Mouse (Mus musculus): ENCODE measurements at regions not wholly inside any gene's neighbourhood (a gene's known extent, or its start where the extent isn't known, plus 50 kb on each side); places are given as distances from the start of the nearest gene placed in this dataset.

DNA sequence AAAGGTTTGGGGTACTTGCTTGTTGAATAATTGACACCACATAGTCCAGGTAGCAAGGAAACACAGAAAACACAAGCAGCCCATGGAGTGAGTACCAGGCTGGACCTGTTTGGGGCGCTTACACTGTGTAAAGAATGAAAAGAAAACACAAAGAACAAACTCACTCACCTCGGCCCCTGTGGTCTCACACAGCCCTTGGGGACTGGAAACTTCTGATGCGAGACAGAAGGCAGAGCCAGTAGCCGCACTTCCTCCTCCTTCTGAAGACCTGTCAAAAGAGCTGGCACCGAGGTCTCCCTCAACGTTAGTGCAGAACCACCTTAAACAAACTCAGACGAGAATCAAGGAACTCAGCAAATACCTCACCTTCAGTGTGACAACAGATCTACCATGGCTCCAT, 558.2 kb downstream of the Lmo4 start:
- no peaks in the 10 kb centered on the region for H3K4me1 ChIP-seq (ENCODE audit: control insufficient read depth, insufficient read depth, insufficient read length, low read length)
- no peaks in the 10 kb centered on the region for H3K27me3 ChIP-seq (ENCODE audit: control insufficient read depth, insufficient read depth, low read length)
- no peak overlapping the region for H3K27ac ChIP-seq (ENCODE audit: insufficient read depth, low read depth, low read length)
- no peak overlapping the region for H3K4me3 ChIP-seq (ENCODE audit: low read depth, low read length)
- 33% methylated on average over 7 of the region's 7 CpGs for WGBS
- no peaks in the 10 kb centered on the region for H3K36me3 ChIP-seq (ENCODE audit: control insufficient read depth, insufficient read depth, low read length)
- TF ChIP-seq POLR2A (IDR thresholded peaks at IDR 0.05; ENCODE audit: low read depth, low read length) (no peak), CTCF (IDR thresholded peaks at IDR 0.05; ENCODE audit: extremely low read depth, insufficient read length, insufficient replicate concordance, low read depth, low read length) (no peak)

GRCm38 (mm10) chr3:143633036-143633435, 572.0 kb downstream of the Lmo4 start:
- H3K4me1 ChIP-seq (ENCODE audit: control insufficient read depth, insufficient read depth, insufficient read length, low read length) = no peaks in the 10 kb centered on the region
- H3K4me3 ChIP-seq (ENCODE audit: low read depth, low read length) = no peak overlapping the region
- no peaks in the 10 kb centered on the region for H3K27me3 ChIP-seq (ENCODE audit: control insufficient read depth, insufficient read depth, low read length)
- no peaks in the 10 kb centered on the region for H3K36me3 ChIP-seq (ENCODE audit: control insufficient read depth, insufficient read depth, low read length)
- 57% methylated on average over 2 of the region's 2 CpGs for WGBS
- no peak overlapping the region for H3K27ac ChIP-seq (ENCODE audit: insufficient read depth, low read depth, low read length)
- TF ChIP-seq CTCF (IDR thresholded peaks at IDR 0.05; ENCODE audit: extremely low read depth, insufficient read length, insufficient replicate concordance, low read depth, low read length) = no peak
- no peak for TF ChIP-seq POLR2A (IDR thresholded peaks at IDR 0.05; ENCODE audit: low read depth, low read length)

GRCm38 (mm10) chr3:143631183-143631582, 573.8 kb downstream of the Lmo4 start:
- Histone ChIP-seq H3K36me3 (ENCODE audit: control insufficient read depth, insufficient read depth, low read length) (no peaks in the 10 kb centered on the region), H3K27me3 (ENCODE audit: control insufficient read depth, insufficient read depth, low read length) (no peaks in the 10 kb centered on the region), H3K4me1 (ENCODE audit: control insufficient read depth, insufficient read depth, insufficient read length, low read length) (no peaks in the 10 kb centered on the region), H3K4me3 (ENCODE audit: low read depth, low read length) (no peak overlapping the region), H3K27ac (ENCODE audit: insufficient read depth, low read depth, low read length) (no peak overlapping the region)
- 31% methylated on average over 10 of the region's 10 CpGs for WGBS
- TF ChIP-seq POLR2A (IDR thresholded peaks at IDR 0.05; ENCODE audit: low read depth, low read length) (no peak), CTCF (IDR thresholded peaks at IDR 0.05; ENCODE audit: extremely low read depth, insufficient read length, insufficient replicate concordance, low read depth, low read length) (no peak)

DNA sequence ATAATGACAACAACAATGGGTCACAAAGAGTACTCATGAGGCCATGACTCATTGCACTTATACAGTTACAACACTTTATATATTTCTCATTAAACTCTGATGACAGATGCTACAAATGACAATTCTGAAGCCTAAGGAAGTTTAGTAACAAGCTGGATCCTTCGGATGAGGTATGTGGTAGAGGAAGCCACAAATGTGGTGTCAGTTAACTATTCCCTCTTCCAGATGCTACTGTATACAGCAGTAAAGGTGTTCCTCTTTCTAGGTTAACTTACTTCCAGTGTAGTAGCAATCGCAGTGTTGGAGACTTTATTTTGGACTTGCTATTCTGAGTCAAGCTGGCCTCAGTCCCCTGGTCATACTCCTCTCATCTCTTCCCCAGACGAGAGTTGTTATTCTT, 580.1 kb downstream of the Lmo4 start:
- Histone ChIP-seq H3K4me3 (ENCODE audit: low read depth, low read length) (no peak overlapping the region), H3K27me3 (ENCODE audit: control insufficient read depth, insufficient read depth, low read length) (no peaks in the 10 kb centered on the region), H3K36me3 (ENCODE audit: control insufficient read depth, insufficient read depth, low read length) (no peaks in the 10 kb centered on the region), H3K27ac (ENCODE audit: insufficient read depth, low read depth, low read length) (no peak overlapping the region), H3K4me1 (ENCODE audit: control insufficient read depth, insufficient read depth, insufficient read length, low read length) (no peaks in the 10 kb centered on the region)
- TF ChIP-seq CTCF (IDR thresholded peaks at IDR 0.05; ENCODE audit: extremely low read depth, insufficient read length, insufficient replicate concordance, low read depth, low read length) = no peak
- TF ChIP-seq POLR2A (IDR thresholded peaks at IDR 0.05; ENCODE audit: low read depth, low read length) = no peak
- 59% methylated on average over 3 of the region's 3 CpGs for WGBS

GRCm38 (mm10) chr3:143622275-143622674, 582.7 kb downstream of the Lmo4 start:
- H3K4me1 ChIP-seq (ENCODE audit: control insufficient read depth, insufficient read depth, insufficient read length, low read length) = no peaks in the 10 kb centered on the region
- no peaks in the 10 kb centered on the region for H3K27me3 ChIP-seq (ENCODE audit: control insufficient read depth, insufficient read depth, low read length)
- no peak overlapping the region for H3K27ac ChIP-seq (ENCODE audit: insufficient read depth, low read depth, low read length)
- TF ChIP-seq POLR2A (IDR thresholded peaks at IDR 0.05; ENCODE audit: low read depth, low read length) (no peak), CTCF (IDR thresholded peaks at IDR 0.05; ENCODE audit: extremely low read depth, insufficient read length, insufficient replicate concordance, low read depth, low read length) (no peak)
- no peaks in the 10 kb centered on the region for H3K36me3 ChIP-seq (ENCODE audit: control insufficient read depth, insufficient read depth, low read length)
- WGBS = 71% methylated on average over 3 of the region's 3 CpGs
- no peak overlapping the region for H3K4me3 ChIP-seq (ENCODE audit: low read depth, low read length)

GRCm38 (mm10) chr3:143619125-143619524, 585.9 kb downstream of the Lmo4 start:
- Histone ChIP-seq H3K27me3 (ENCODE audit: control insufficient read depth, insufficient read depth, low read length) (no peaks in the 10 kb centered on the region), H3K27ac (ENCODE audit: insufficient read depth, low read depth, low read length) (no peak overlapping the region), H3K4me3 (ENCODE audit: low read depth, low read length) (no peak overlapping the region), H3K36me3 (ENCODE audit: control insufficient read depth, insufficient read depth, low read length) (no peaks in the 10 kb centered on the region), H3K4me1 (ENCODE audit: control insufficient read depth, insufficient read depth, insufficient read length, low read length) (no peaks in the 10 kb centered on the region)
- no peak for TF ChIP-seq POLR2A (IDR thresholded peaks at IDR 0.05; ENCODE audit: low read depth, low read length)
- TF ChIP-seq CTCF (IDR thresholded peaks at IDR 0.05; ENCODE audit: extremely low read depth, insufficient read length, insufficient replicate concordance, low read depth, low read length) = no peak
- WGBS = 61% methylated on average over 1 of the region's 1 CpGs

DNA sequence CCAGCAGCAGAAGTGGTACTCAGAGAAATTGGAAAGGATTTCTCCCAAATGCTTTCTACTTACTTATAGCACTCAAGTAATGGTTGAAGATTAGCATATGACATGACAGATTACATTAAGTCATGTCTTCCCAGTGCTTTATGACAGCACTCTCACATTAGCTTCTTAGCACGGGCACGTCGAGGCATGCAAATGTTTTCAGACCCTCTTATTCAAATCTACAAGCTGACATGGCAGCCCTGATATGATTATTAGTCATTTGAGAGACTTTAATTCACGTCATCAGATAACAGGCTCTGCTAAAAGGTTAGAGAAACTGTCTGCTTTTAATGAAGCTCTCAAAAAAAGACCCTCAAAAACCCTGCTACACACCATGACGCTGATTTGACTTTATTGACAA, 590.1 kb downstream of the Lmo4 start:
- WGBS = 82% methylated on average over 5 of the region's 5 CpGs

DNA sequence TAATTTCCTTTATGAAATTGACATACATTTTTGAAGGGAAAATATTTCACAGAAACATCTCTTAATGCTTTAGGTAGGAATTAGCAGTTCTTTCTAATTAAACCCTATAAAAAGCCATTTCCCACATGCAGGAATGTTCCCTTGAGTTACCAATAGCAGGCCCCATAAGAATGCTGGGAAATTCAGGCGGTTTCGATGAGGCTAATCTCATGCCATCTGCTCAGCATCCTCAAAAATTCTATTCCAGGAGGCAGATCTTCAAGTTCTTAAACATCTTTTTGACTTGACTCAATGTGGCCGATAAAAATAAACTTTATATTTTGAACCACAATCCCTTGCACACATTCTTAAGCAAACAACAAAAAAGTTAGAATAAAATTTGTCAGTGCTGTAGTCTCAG, 591.0 kb downstream of the Lmo4 start:
- WGBS = 92% methylated on average over 3 of the region's 3 CpGs
- H3K36me3 ChIP-seq (ENCODE audit: control insufficient read depth, insufficient read depth, low read length) = no peaks in the 10 kb centered on the region
- H3K4me1 ChIP-seq (ENCODE audit: control insufficient read depth, insufficient read depth, insufficient read length, low read length) = no peaks in the 10 kb centered on the region
- H3K27me3 ChIP-seq (ENCODE audit: control insufficient read depth, insufficient read depth, low read length) = no peaks in the 10 kb centered on the region
- TF ChIP-seq POLR2A (IDR thresholded peaks at IDR 0.05; ENCODE audit: low read depth, low read length) (no peak), CTCF (IDR thresholded peaks at IDR 0.05; ENCODE audit: extremely low read depth, insufficient read length, insufficient replicate concordance, low read depth, low read length) (no peak)
- no peak overlapping the region for H3K27ac ChIP-seq (ENCODE audit: insufficient read depth, low read depth, low read length)
- H3K4me3 ChIP-seq (ENCODE audit: low read depth, low read length) = no peak overlapping the region

More for the DNA sequence above, 590.1 kb downstream of the Lmo4 start:
- Histone ChIP-seq H3K4me3 (ENCODE audit: low read depth, low read length) (no peak overlapping the region), H3K4me1 (ENCODE audit: control insufficient read depth, insufficient read depth, insufficient read length, low read length) (no peaks in the 10 kb centered on the region), H3K36me3 (ENCODE audit: control insufficient read depth, insufficient read depth, low read length) (no peaks in the 10 kb centered on the region), H3K27ac (ENCODE audit: insufficient read depth, low read depth, low read length) (no peak overlapping the region), H3K27me3 (ENCODE audit: control insufficient read depth, insufficient read depth, low read length) (no peaks in the 10 kb centered on the region)
- TF ChIP-seq CTCF (IDR thresholded peaks at IDR 0.05; ENCODE audit: extremely low read depth, insufficient read length, insufficient replicate concordance, low read depth, low read length) = no peak
- TF ChIP-seq POLR2A (IDR thresholded peaks at IDR 0.05; ENCODE audit: low read depth, low read length) = no peak

Data from small intestine, adult 2 months (tissue).